Mouse (Mus musculus) Muller cell, postnatal 12 days (primary cell): ENCODE results near the gene Dgkk.
"Not testable (repeated sequence)": the region's sequence is repeated elsewhere in the genome, so short reads cannot be mapped to it uniquely, and the experiment has no call there.

Experiments used
- DNase-seq: peaks from one replicate; pipeline ENCODE4 v3.0.0-alpha.2; 2015; ENCODE audit errors: inconsistent ontology term

Dgkk gene

DNA sequence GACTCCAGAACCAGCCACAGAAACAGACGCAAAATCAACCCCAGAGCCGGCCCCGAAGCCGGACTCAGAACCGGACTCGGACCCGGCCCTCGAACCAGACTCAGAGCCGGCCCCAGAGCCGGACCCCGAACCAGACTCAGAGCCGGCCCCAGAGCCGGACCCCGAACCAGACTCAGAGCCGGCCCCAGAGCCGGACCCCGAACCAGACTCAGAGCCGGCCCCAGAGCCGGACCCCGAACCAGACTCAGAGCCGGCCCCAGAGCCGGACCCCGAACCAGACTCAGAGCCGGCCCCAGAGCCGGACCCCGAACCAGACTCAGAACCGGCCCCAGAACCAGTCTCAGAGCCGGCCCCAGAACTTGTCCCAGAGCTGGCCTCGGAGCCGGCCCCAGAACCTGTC lies at the start of gene Dgkk:
Gene Dgkk (plus strand): TSS at position 301 of the 400 bp plus-strand sequence.
- DNase-seq, result not testable (repeated sequence)

DNA sequence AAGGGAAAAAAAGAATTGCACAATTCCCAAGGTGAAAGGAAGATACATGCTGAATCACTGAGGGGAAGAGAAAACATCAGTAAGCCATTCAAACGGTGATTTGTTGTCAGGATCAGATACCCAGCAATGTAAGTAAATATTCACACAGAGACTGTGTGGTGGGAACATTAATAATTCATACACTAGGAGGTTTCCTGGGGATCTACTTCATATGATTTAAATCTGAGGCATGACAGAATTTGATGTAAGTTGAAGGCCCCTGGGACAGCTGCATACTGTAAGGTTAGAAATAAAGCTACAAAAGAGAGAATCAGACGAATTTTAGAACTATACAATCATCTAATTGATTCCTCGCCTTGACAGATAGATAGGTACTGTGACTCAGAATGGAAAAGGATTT lies 45.1 kb upstream of the Dgkk start:
- DNase-seq, result no peak

DNA sequence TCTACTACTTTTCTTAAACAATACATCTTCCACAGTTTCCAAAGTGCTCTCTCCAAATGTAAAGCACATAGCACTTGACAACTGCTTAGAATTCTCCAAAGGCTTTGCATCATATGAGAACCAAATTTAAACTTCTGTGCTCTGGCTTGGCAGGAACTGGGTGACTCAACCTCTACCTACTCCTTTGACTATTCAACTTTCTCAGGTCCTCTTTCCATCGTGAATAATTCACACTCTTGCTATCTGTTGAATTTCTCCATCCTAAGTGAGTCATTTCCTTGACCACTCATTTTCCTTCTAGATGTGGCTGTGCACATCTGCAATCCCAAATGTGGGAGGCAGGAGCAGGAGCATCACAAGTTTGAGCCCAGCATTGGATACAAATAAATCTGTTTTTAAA lies 28.4 kb upstream of the Dgkk start:
- no peak for DNase-seq

DNA sequence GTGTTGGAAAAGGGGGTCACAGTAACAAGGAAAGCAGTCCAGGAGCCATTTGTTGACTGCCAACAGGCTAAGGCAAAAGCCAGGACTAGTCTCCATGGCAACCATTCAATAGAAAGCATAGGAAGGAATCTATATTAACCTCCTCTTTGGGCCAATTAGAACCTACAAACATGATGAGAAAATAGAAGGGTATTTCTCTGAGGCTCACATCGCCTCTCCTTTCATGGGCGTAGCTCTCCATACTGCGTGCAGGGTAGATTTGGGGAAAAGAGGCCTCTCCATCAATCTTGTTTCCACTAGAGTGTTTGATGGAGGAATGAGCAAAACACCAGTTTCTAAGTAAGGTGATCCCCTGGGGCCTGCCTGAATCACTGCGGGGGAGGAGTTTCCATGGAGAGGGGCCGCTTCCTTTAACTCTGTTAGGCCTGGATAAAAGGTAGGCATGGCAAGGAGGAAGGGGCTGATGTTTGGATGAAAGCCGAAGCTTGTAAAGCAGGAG lies 27.5 kb upstream of the Dgkk start:
- DNase-seq, result no peak

DNA sequence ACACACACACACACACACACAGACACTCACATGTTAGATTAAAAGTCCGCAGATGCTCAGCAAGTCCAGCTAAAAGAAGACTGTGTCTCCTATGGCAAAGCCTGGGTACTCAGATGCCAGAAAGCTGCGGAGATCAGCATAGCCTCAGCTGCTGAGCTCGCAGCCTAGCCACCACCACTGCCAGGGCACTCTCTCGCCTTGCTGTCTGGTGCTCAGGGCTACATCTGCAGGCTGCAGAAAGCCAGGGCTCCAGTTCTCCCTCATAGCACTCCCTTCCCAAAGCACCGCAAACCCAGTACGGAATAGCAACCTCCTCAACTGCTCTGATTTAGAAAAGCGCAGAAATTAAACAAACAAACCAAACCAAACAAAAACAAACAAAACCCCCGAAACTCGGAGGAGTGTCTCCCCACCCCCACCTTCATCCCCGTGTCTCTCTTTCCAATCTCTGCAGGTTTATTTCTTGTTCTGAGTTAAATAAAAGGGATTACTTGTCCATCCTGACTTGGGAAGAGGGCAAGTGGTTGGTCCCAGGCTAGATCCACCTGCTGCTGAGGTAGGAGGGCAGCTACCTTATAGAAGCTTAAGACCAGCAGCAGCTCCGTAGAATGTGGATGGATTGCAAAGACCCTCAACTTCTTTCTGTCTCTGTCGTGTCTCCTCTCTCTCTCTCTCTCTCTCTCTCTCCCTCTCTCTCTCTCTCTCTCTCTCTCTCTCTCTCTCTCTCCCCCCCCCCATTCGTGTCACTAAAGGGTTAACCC lies 1.4 kb upstream of the Dgkk start:
- DNase-seq, result no peak

DNA sequence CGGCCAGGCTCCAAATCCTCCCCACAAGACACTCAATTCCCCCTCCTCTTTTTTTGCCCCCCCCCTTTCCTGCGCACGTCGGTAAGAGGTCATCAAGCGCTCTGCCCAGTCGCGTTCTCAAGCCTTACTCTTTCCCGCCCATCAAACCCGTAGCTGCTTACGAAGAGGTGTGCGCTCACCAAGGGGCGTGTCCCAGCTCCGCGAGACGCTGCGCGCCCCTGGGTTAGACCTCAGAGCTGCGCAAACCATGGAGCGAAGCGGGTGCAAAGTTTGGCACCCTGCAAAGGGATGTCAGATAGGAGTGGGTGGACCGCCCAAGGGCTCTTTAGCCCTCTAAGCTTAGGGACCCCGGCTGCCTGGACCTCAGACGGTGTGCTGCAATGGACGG lies 862 bp upstream of the Dgkk start:
- peak; percentile 43 for DNase-seq

DNA sequence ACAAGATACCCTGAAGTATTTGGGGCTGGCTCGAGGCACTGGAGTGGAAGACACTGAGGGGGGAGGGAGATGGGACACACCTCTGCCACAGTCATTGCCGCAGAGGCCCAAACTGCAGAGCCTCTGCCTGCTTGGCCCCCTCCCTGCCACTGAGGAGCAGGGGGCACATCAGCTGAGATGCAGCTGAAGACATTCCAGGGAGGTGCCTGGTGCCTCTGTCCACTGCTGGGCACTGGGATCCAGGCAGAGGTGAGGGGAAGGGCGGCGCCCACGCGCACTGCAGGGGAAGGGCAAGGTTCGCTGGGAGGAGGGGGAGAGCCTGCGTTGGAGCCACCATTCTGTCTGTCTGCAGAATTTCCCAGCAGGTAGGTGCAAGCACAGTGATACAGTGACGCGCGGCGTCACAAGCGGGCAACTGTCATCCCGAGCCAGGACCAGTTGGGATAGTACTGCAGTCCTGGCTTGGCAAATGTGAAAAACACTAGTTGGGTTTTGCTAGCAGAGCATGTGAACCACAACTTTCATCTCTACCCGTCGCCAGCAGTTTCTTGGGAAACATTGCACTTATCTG lies 948 bp downstream of the Dgkk start:
- no peak for DNase-seq

DNA sequence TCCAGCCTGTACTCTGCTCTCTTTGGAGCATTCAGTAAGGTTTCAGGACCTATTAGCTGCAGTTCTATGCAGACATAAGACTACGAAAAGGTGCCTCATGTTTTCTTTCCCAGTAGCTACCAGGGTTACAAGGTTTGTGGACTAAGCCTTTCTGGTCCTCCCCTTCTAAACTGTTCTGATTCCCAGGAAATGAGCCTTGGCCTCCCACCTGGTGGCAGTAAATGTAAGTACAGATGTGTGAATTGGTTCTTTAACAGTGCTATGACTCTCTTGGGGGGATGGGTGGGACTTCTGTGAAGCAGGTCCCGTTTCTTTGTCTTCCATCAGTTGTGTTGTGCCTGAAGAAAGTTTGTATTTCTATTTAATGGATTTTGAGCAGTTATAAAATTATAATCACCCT lies 53.4 kb downstream of the Dgkk start:
- no peak for DNase-seq

DNA sequence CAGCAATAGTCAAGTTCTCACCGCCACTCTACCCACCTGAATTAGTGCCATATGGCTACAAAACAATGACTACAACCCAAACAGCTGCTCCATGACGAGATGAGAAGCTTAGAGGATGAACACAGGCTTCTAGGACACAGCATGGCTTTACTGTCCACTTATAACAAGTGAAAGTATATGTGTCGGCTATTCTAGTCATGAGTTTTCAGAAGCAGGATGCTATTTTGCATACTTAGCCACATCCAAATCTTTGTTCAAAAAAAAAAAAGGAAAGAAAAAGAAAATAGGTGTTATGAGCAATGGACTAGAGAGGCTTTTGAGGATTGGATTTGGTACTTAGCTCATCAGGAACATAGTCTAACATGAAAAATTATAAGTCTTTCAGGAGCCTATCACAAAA lies 74.4 kb downstream of the Dgkk start:
- DNase-seq, result no peak

DNA sequence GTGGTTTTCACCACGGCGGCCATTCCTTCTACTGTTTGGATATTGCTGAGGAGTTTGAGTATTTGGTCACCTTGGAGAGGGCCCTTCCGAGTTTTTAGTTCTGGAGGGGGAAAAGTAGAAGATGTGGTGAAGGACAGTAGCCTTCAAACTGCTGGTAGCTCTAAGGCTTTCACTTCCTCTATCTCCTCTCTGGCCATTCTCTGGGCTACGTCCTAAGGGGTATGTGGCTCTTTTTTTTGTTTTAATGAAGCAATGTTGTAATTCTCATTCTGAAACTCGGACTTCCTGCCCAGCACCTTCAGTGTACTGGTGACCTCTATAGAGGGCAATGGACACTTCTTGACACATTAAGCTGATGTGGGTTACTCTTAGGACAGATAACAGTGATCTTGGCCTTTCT lies 75.0 kb downstream of the Dgkk start:
- no peak for DNase-seq

DNA sequence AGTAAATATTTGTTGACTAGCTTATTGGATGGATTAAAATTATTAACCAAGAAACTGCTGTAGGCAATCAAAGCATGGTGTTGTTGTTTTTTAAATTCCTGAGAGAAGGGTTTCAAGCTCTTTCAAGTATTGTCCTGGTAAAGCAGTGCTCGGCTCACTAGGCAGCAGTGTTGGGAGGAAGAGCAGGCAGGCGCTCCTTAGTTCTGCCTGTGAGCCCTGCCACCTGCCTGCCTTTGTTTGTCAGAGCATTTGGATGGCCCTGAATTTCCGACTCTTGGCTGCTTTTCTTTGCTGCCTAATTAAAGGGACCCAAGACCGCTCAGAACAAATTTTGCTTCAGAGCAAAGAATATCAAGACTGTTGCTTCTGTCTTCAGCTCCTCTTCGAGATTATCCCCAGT lies 114.8 kb downstream of the Dgkk start:
- peak; percentile 0 for DNase-seq

DNA sequence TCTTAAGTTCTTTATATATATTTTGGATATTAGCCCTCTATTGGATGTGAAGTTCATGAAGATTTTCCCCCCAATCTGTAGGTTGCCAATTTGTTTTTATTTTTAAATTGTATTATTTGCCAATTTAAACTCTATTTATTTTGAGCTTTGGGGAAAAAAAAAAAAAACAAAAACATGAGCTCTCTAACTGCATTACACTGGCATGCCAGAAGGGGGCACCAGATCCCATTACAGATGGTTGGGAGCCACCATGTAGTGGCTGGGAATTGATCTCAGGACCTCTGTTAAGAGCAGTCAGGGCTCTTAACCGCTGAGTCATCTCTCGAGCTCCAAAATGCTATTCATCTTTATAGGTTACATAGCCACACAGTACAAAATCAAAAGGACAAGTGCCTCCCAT lies 131.9 kb downstream of the Dgkk start:
- no peak for DNase-seq

DNA sequence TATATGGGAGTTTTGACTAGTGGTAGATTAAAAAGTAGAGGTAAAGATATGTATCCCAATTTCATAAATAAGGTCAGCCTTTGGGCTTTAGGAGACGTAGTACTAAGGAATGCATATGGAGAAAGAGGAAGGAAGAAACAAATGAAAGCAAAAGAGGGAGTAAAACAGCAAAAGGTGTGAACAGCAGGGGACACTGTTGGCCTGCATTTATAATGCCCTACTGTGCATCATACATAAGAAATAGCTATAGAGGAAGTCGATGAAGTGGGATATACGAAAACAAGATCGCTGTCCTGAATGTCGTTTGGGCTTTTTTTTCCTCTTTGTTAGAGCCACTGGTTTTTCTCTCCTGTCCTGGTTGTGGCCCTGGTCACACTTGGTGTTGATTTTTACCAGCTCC lies 143.1 kb downstream of the Dgkk start:
- no peak for DNase-seq

DNA sequence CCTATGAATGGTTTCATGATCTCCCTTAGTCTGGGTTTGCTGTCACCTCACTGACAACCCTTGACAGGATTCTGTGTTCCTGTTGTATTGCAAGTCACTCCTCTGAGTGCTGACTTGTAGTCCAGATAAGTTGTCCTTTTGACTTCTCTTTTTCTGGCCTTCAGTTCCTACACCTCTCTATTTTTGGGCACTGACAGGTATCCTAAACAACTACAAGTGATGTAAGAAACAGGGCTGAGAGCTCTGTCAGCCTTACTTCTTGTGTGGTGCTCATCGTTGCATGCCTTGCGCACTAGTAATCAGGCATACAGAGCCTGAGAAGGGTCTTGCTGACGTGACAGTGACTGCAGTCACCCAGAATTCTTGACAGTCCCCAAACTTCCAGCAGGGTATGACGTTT lies 147.1 kb downstream of the Dgkk start:
- DNase-seq, result no peak

DNA sequence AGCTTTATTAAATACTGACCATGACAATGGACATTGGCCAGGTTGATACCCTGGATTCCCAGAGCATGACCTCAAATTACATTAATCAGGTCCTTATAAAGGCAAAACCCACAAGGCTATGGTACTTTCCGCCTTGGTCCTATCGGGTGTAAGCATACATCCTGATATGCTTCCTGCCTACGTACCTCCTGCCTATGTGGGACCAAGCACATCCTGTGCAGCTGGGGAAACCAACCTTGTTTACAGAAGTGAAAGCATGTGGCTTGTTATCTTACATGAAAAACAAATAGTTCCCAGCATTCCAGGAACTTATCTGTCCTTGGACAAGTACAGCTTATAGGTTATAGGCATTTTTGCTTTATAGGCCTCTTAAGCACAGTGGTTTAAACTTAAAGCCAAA lies 189.5 kb downstream of the Dgkk start:
- no peak for DNase-seq

DNA sequence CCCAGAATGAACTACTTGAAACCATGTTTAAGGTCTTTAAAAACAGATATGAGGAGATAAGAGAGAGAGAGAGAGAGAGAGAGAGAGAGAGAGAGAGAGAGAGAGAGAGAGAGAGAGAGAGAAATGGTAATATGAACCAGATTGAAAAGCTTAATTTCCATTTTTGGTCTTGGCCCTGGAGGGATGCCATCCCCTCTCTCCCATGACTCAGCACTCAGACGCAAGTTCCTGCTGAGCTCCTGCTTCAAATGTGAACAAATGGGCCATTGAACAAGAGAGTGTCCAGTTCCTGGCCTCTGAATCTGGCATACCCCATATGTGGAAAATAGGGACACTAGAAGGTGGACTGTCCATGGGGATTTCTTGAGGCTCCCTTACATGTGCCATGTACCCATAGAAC lies 192.8 kb downstream of the Dgkk start:
- DNase-seq, result peak; percentile 80

DNA sequence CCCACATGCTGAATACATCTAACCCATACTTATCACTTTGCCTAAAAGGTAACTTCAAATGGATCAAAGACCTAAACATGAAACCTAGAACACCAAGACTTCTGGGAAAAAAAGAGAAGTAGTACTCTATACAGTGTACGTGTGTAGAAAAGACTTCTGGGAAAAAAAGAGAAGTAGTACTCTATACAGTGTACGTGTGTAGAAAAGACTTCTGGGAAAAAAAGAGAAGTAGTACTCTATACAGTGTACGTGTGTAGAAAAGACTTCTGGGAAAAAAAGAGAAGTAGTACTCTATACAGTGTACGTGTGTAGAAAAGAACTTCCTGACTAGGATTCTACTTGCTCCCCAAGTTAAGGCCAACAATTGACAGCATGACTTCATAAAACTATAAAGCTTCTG lies 204.8 kb downstream of the Dgkk start:
- DNase-seq, result not testable (repeated sequence)
